Mouse (Mus musculus) ES-CJ7 (cell line): ENCODE measurements around the gene Manea.
"Not testable (repeated sequence)": the region's sequence is repeated elsewhere in the genome, so short reads cannot be mapped to it uniquely, and the experiment has no call there.

Experiments
- DNase-seq: peaks from one replicate; pipeline ENCODE4 v3.0.0; 2011; ENCODE audit warnings: low read depth, low spot score

The Manea gene

DNA sequence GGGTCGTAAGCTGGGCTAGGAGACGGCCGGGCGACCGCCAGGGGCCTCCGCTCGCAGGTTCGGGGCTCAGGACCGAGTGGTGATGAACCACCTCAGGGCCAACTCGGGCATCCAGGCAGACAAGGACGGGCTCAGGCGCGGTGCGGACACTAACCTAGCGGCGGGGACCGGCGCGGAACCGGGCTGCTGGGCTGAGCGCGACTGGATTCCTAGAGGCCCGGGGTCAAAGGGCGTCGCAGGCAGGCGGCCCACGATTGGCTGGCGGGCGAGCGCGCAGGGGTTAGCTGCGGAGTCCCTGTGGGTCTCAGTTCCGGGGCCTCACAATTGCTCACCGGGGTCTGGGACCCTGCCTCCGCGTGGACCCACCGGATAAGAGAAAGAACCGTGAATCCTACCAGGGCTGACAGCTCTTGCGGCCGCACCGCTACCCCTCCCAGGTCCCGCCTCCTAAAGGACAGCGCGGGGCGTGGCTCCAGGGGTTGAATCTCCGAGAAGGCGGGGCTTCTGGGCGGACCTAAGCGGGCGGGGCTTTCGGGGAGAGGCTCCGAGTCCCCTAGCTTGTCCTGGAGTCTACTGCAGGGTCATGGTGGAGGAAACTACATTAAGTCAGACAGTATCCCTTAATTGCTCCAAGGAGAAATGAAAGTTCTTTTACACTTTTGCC, at the start of gene Manea:
Gene Manea, minus strand, starts transcription at position 449 of the 664 bp plus-strand sequence.
- DNase-seq = peak; percentile 91

DNA sequence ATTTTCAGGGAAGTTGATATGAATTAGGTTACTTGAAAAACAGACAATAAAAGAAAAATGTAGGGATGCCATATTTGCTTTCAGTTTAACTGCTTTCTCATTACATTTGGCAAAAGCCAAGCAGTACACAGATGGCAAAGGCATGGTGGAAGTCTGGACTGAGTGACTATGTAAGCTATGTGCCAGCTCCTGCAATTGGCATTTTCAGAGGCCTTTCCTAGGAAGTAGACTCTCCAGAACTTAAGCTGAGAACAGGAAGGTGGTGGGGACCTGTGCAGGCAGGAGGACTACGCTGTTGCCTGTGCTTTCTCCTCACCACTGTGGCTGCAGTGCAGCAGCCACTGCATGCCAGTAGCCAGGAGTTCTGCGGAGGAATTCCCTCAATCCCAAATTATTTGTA, 7.9 kb upstream of the Manea start:
- no peak for DNase-seq

DNA sequence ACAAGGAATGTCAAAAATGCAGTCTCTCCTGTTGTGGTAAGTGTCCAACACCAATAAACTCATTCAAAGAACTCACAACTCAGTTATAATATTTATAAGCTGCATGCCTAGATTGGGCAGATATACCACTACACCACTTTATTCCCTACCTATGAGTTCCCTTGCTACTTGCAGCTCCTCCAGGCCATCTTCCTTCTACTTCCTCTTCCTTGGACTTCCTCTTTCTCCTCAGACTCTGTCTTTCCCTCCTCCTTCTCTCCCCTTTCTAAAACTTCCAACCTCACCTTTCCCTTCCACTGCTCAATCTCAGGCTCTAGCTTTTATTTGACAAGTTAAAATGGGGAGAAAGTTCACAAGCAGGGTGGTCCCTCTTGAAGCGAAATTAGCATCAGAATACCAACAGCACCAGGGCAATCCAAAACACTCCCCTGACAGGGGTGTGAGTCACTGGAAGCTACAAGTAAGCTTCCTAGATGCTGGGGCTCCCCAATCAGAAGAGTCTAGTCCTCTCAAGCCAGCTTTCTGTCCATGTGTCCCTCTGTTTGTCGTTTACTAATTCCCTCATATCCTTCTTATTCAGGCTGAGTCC, 7.0 kb upstream of the Manea start:
- peak; percentile 92 for DNase-seq

DNA sequence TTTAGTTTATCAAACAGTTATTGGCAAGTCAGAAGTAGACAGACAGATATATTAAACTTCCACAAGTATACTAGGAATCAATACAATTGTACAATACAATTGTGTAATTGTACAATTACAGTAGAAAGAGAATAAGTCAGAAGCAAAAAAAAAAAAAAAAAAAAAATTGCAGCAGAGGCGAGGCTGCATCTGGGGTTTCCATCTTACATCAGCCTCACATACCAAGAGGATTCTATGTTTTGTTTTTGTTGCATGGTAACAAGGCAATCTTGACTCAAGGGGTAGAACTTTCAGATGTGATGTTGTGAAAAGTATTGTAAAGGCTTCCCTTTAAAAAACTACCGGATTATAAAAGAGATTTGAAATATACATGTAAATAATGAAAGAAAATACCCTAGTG, 548 bp upstream of the Manea start:
- no peak for DNase-seq

DNA sequence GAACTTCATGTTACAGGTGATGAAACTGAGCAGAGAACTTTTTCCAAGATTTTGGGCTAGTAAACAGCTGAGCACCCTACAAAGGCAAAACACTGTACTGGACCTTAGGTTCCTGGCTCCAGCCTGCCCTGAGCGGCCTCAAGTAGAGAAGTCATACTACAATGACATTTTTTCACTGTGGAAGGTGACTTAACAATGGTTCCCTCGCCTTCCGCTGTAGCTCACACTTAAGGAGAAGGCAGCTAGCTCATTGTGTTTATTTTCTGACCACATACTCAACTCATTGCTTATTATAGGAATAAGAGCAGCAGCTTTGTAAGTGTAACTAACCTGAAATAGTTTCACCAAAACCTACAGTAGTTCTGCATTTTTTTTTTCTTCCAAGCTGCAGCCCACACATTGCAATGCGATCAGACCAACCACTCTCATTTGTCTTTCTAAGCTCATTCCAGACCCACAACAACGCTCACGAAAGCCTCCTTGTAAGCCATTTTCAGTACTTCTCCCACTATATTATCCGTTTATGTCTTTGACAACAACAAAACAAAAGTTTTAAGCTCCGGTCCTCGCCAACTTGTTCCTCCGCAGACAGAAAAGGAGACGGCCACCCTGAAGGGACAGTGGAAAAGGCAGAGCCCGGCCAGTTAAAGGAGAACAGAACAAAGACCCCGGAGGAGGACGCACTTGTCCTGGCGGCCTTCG, 799 bp downstream of the Manea start:
- DNase-seq = peak; percentile 17

DNA sequence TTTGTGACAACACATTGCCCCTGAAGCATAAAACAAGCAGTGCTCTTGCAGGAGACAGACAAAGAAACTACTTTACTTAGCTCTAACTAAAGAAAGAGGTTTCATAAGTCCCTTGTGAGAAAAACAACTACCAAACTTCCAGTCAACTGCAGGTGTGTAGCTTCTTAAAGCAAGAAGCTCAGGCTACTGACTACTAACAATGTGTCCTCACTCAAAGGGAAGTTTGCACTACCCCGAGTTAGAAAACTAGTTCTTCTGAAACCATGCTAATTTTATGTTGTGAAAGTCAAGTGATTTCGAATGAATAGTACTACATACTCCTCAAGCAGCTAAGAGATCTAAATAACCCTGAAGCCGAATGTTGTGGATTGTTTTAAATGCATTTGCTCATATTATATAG, 1.6 kb downstream of the Manea start:
- DNase-seq = no peak

DNA sequence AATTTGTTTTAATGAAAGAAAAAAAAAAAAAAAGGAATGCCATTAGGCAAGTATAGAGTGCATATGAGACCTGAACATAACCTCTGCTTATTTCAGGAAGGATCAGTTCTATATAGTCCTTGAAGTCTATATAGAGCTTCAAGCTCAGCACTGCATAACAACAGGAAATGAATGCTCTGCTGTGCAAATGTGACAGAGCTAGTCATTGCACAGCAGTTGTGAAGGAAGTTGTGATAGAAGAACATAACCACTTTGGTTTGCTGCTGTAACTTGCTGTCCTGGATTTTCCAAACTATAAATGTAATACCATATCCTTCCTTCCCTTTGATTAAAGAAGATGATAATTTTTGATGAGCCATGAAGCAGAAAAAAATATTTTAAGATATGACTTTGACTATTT, 4.3 kb downstream of the Manea start:
- DNase-seq = no peak

DNA sequence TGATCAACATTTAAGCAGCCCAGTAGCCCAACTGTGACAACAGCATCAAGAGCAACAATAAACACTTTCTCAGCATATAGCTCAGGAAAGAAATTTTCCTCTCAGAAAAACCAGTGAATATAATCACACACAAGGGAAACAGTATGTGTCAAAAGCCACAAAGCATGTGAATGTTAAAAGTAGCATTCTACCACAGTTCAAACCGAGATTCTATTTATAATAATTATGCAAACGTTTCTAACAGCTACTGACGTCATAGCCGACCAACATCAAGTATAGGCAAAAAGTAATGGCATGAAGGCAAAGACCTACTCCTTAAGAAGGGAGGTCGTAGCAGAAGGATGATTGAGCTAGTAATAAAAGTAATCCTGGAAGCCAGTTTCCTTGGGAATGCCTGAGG, 8.1 kb downstream of the Manea start:
- DNase-seq = no peak

DNA sequence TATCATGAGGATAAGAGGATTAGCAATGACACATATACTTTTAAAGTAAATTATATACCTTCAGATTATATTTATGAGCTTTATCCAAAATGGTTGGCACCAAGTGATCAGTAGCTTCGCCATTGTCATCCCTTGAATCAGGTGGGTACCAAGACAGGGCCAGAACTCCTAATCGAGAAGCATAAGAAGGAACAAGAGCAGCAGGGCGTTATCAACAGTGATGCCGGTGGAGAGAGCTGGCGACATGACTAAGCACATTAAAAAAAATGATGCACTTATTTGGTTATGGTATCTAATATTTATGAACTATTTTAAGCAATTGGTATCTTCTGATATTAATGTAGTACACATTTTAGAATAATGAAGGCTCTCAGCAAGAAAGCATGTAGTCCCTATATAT, 10.1 kb downstream of the Manea start:
- DNase-seq = no peak

DNA sequence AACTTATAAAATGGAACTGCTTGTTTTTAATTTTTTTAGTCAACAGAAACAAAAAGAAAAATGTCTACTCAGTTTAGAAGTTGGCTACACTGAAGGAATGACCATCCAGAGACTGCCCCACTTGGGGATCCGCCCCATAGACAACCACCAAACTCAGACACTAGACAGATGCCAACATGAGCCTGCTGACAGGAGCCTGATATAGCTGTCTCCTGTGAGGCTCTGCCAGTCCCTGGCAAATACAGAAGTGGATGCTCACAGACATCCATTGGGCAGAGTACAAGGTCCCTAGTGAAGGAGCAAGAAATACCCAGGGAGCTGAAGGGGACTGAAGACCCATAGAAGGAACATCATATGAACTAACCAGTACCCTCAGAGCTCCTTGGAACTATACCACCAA, 42.0 kb downstream of the Manea start:
- not testable (repeated sequence) for DNase-seq

DNA sequence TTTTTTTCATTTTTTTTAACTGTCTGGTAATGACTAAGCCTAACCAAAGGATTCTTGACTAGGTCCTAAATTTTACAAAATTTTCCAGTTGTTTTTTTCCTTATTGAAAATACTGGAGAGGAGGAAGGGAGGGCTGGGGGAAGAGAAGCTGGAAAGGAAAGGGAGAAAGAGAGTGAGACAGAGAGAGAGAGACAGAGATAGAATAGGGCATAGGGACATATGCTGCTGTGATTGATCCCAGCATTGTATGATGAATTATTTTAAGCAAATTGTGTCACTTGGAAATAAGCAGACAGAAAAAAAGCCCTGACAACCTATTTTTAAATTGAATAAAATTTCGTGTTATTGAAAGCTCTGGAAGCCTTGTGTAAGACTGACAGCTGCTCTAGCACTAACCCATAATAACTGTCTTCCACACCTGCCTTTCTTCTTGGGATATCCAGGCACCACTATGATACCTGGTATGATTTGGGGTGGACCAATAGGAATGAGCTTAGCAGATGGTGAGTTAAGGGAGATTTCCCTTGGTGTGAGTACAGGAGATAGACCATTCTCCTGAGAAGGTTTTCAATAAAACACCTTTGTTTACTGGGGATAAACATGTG, 69.5 kb downstream of the Manea start:
- DNase-seq = no peak

DNA sequence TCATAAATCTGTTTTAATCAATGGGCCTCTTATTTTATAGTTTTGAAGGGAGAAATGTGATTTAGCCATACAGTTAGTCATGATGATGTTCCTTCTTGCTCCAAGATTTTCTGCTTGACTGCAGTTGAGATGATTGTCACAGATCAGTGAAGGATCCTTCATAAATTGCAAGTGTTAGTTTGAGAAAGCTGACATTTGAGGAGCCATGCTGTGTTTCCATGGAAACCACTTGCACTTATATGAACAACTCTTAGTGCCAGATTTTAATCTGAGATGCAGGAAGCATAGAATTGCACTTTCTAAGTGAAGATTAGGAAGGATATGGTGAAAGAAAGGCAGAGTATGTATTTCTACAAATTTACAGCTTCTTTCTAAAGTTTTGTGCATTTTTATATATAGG, 70.4 kb downstream of the Manea start:
- no peak for DNase-seq

DNA sequence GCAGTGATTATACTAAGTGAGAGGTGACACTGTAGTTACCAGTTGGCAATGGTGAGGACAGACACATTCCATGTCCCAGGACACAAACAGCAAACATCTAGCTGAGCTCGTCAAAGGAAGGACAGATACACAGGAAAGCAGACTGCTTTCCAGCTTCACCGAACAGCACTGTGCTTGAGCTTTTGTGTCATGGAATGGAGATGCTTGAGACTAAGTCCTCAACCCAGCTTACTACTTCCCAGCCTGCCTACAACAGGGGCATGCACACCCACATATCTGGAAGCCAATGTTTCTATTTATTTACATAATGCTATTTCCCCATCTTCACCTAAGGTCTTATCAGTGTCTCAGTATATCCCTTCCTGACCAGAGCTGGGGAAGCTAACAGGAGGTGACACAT, 70.9 kb downstream of the Manea start:
- DNase-seq = no peak
